Mouse (Mus musculus) layer of hippocampus, adult 6 months (tissue): ENCODE data around the gene Fam111a. TPM values are rescaled to one million over a fixed set of nuclear protein-coding genes. Genes with fewer than 3 reads are reported as not detected.

ENCODE experiments used
- long read RNA-seq, 2 experiments: library from polyadenylated mRNA; unstranded; transcript quantifications; one replicate each; pipeline ENCODE4 v2.0.0; 2019 to 2020
- polyA plus RNA-seq: library from polyadenylated mRNA; unstranded; fragments of <200 nt; fragmentation: Nextera tagmentation; gene quantifications from 2 replicates; pipeline ENCODE4 v1.2.3, GENCODE M21; 2021

Fam111a gene
- polyA plus RNA-seq: 0.53 and 0.55 TPM in 2 replicates
- long read RNA-seq, experiment 1, partial matches to known transcripts: 0 of 1 reads
- long read RNA-seq, experiment 1, other reads (novel, unspliced or antisense): 0 of 1 reads
- long read RNA-seq, experiment 2, transcript Fam111a-201 (4 exons, 3,267 nt): major isoform, 5 of 7 reads
- long read RNA-seq, experiment 2, partial matches to known transcripts: 1 of 7 reads
- long read RNA-seq, experiment 2, other reads (novel, unspliced or antisense): 1 of 7 reads

GRCm38 (mm10) chr19:12545440-12545839 lies at the start of gene Fam111a:
Gene Fam111a (plus strand): TSS chr19:12545740.

GRCm38 (mm10) chr19:12501370-12502347 lies 43.9 kb upstream of the Fam111a start, which contains the start of gene Dtx4:
Gene Dtx4 (minus strand): TSS chr19:12501454.

GRCm38 (mm10) chr19:12599674-12600073 lies 54.1 kb downstream of the Fam111a start, which contains the start of gene Gm4952:
Gene Gm4952 (plus strand): TSS chr19:12599974.

GRCm38 (mm10) chr19:12633176-12633575 lies 87.6 kb downstream of the Fam111a start, which contains the start of gene Glyat:
Gene Glyat (plus strand): TSS chr19:12633308.

Other genes with a start within 250 kb of the Fam111a start
- not detected in 2 replicates for gene Olfr1436, start 246.6 kb upstream of the Fam111a start, polyA plus RNA-seq
- gene Olfr1437, start 220.6 kb upstream of the Fam111a start, polyA plus RNA-seq: not detected in 2 replicates
- not detected in 2 replicates for gene Olfr1438-ps1, start 209.8 kb upstream of the Fam111a start, polyA plus RNA-seq
- not detected in 2 replicates for gene Olfr1440, start 158.5 kb upstream of the Fam111a start, polyA plus RNA-seq
- not detected in 2 replicates for gene Olfr1441, start 128.3 kb upstream of the Fam111a start, polyA plus RNA-seq
- gene Pfpl, start 117.8 kb upstream of the Fam111a start, polyA plus RNA-seq: not detected in 2 replicates
- 2.8 and 2.9 TPM in 2 replicates for gene Mpeg1, start 85.0 kb upstream of the Fam111a start, polyA plus RNA-seq
- 4.0 and 4.5 TPM in 2 replicates for gene Dtx4, start 44.3 kb upstream of the Fam111a start, polyA plus RNA-seq
- gene Gm4952, start 54.2 kb downstream of the Fam111a start, polyA plus RNA-seq: 0.18 TPM in 1 of 2 replicates, not detected in the other
- gene Glyat, start 87.6 kb downstream of the Fam111a start, polyA plus RNA-seq: 0.06 and 0.19 TPM in 2 replicates
- gene Olfr1442, start 124.7 kb downstream of the Fam111a start, polyA plus RNA-seq: not detected in 2 replicates
- not detected in 2 replicates for gene Olfr1443, start 132.4 kb downstream of the Fam111a start, polyA plus RNA-seq
- not detected in 2 replicates for gene Keg1, start 150.0 kb downstream of the Fam111a start, polyA plus RNA-seq
- 2.7 and 2.9 TPM in 2 replicates for gene Cntf, start 219.9 kb downstream of the Fam111a start, polyA plus RNA-seq